Mouse (Mus musculus) liver, embryonic 15.5 days (tissue): Measurements from ENCODE around the gene Il34. TPM values are rescaled to one million over a fixed set of nuclear protein-coding genes. Genes with fewer than 3 reads are reported as not detected.

Source experiments
- ATAC-seq: fragments of 200-750 bp; cut with Nextera tagmentation; 2 replicates; pipeline ENCODE4 v1.8.0; 2017; ENCODE audit warnings: moderate number of reproducible peaks, mild to moderate bottlenecking, moderate library complexity; ENCODE audit not compliant: insufficient read depth
- H3K27ac ChIP-seq: fragments of 300-500 bp; sonication (generic); replicated peaks from 2 replicates; pipeline ENCODE4 v1.5.1; 2015; ENCODE audit warnings: mild to moderate bottlenecking, inconsistent platforms
- H3K27me3 ChIP-seq: fragments of 300-500 bp; sonication (generic); 2 replicates; pipeline ENCODE4 v1.6.1; 2015; ENCODE audit warnings: mild to moderate bottlenecking, inconsistent platforms
- H3K36me3 ChIP-seq: fragments of 300-500 bp; sonication (generic); replicated peaks from 2 replicates; pipeline ENCODE4 v1.6.1; 2015; ENCODE audit warnings: moderate library complexity, mild to moderate bottlenecking, inconsistent platforms
- H3K4me1 ChIP-seq: fragments of 300-500 bp; sonication (generic); replicated peaks from 2 replicates; pipeline ENCODE4 v1.6.1; 2015; ENCODE audit warnings: inconsistent platforms
- H3K4me2 ChIP-seq: fragments of 300-500 bp; sonication (generic); 2 replicates; pipeline ENCODE4 v1.6.1; 2015; ENCODE audit warnings: moderate library complexity, mild to moderate bottlenecking, inconsistent platforms
- H3K4me3 ChIP-seq: fragments of 300-500 bp; sonication (generic); replicated peaks from 2 replicates; pipeline ENCODE4 v1.5.1; 2015; ENCODE audit warnings: mild to moderate bottlenecking, inconsistent platforms
- H3K9ac ChIP-seq: fragments of 300-500 bp; sonication (generic); 2 replicates; pipeline ENCODE4 v1.6.1; 2015; ENCODE audit warnings: moderate library complexity, mild to moderate bottlenecking, inconsistent platforms
- H3K9me3 ChIP-seq: fragments of 300-500 bp; sonication (generic); replicated peaks from 2 replicates; pipeline ENCODE4 v1.6.1; 2016; ENCODE audit warnings: inconsistent platforms
- WGBS: fragments of 180-500 bp; shearing (Covaris S2); methylation state at CpG from one replicate; pipeline ENCODE4 v1.1.7; 2015; ENCODE audit warnings: mixed read lengths; ENCODE audit not compliant: insufficient replicate concordance; 5-methylcytosine and 5-hydroxymethylcytosine counted together
- polyA plus RNA-seq: library from polyadenylated mRNA; unstranded; fragments of >200 nt; fragmentation: Nextera tagmentation; extraction: Ambion mirVana; gene quantifications from 2 replicates; pipeline ENCODE4 v1.2.1, GENCODE M21; 2015

Il34 gene
- polyA plus RNA-seq, 1 experiment from 2014 or later, result 0.23 TPM

DNA sequence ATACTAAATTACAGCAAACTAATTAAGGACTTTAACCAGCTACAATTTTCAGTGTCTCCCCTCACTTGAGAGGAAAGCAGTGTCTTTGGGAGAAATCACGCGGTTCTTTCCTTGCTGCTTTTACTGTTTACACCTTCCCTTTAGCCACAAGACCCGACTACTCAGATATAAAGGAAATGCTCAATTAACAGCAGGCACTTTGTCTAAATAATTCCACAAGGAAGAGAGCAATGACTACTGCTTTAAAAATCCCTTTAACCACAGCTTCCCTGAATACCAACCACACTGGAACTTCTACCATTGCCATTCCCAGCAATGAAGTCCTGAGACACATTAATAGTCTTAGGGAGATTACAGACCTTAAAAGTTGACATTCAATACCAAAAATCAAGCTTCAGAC lies 22.8 kb upstream of the Il34 start:
- Histone ChIP-seq H3K36me3 (peaks cover 98% of the 10 kb centered on the region), H3K9me3 (no peaks in the 10 kb centered on the region), H3K27me3 (no peaks in the 10 kb centered on the region), H3K4me3 (no peak overlapping the region), H3K27ac (no peak overlapping the region), H3K9ac (no peak overlapping the region), H3K4me2 (no peak overlapping the region), H3K4me1 (no peaks in the 10 kb centered on the region)
- WGBS, result 79% methylated on average over 3 of the region's 3 CpGs
- no peak for ATAC-seq

- H3K4me1 ChIP-seq, result no peaks in the 10 kb centered on the region
- H3K27ac ChIP-seq, result no peak overlapping the region
- H3K9ac ChIP-seq, result no peak overlapping the region
- H3K4me2 ChIP-seq, result no peak overlapping the region
- no peaks in the 10 kb centered on the region for H3K27me3 ChIP-seq
- peaks cover 100% of the 10 kb centered on the region for H3K36me3 ChIP-seq
- H3K9me3 ChIP-seq, result no peaks in the 10 kb centered on the region
- no peak overlapping the region for H3K4me3 ChIP-seq
- 72% methylated on average over 1 of the region's 1 CpGs for WGBS
- ATAC-seq, result no peak
These were observed 19.1 kb upstream of the Il34 start for GRCm38 (mm10) chr8:110824861-110825260.

- H3K36me3 ChIP-seq, result peaks cover 100% of the 10 kb centered on the region
These were observed 16.2 kb upstream of the Il34 start for GRCm38 (mm10) chr8:110821960-110822359.

GRCm38 (mm10) chr8:110820257-110820656 lies 14.5 kb upstream of the Il34 start:
- Histone ChIP-seq H3K27ac (no peak overlapping the region), H3K4me2 (no peak overlapping the region), H3K27me3 (no peaks in the 10 kb centered on the region), H3K36me3 (peaks cover 100% of the 10 kb centered on the region), H3K4me3 (no peak overlapping the region), H3K4me1 (no peaks in the 10 kb centered on the region), H3K9me3 (no peaks in the 10 kb centered on the region), H3K9ac (no peak overlapping the region)
- WGBS, result 79% methylated on average over 2 of the region's 2 CpGs
- ATAC-seq, result no peak

More at GRCm38 (mm10) chr8:110821960-110822359, 16.2 kb upstream of the Il34 start:
- no peak for ATAC-seq
- WGBS, result 72% methylated on average over 3 of the region's 3 CpGs
- Histone ChIP-seq H3K9ac (no peak overlapping the region), H3K4me1 (no peaks in the 10 kb centered on the region), H3K27ac (no peak overlapping the region), H3K4me2 (no peak overlapping the region), H3K27me3 (no peaks in the 10 kb centered on the region), H3K4me3 (no peak overlapping the region), H3K9me3 (no peaks in the 10 kb centered on the region)

DNA sequence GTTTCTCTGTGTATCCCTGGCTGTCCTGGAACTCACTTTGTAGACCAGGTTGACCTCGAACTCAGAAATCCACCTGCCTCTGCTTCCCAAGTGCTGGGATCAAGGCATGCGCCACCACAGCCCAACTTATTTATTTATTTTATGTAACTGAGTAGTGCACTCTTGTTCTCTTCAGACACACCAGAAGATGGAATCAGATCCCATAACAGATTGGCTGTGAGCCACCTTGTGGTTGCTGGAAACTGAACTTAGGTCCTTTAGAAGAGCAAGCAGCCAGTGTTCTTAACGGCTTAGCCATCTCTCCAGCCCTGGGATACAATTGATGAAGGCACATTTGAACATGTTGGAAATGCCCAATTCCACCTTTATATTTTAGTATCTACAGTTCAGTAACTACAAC lies 12.9 kb upstream of the Il34 start:
- no peak overlapping the region for H3K4me2 ChIP-seq
- H3K27me3 ChIP-seq, result no peaks in the 10 kb centered on the region
- H3K4me1 ChIP-seq, result no peaks in the 10 kb centered on the region
- H3K4me3 ChIP-seq, result no peak overlapping the region
- peaks cover 100% of the 10 kb centered on the region for H3K36me3 ChIP-seq
- no peaks in the 10 kb centered on the region for H3K9me3 ChIP-seq
- ATAC-seq, result no peak
- H3K9ac ChIP-seq, result no peak overlapping the region
- WGBS, result 89% methylated on average over 3 of the region's 3 CpGs
- H3K27ac ChIP-seq, result no peak overlapping the region

- Histone ChIP-seq H3K4me1 (no peaks in the 10 kb centered on the region), H3K9ac (no peak overlapping the region), H3K27me3 (no peaks in the 10 kb centered on the region), H3K27ac (no peak overlapping the region), H3K9me3 (no peaks in the 10 kb centered on the region), H3K4me2 (no peak overlapping the region), H3K4me3 (no peak overlapping the region), H3K36me3 (peaks cover 100% of the 10 kb centered on the region)
- WGBS, result 75% methylated on average over 1 of the region's 1 CpGs
- no peak for ATAC-seq
These were observed 11.3 kb upstream of the Il34 start for GRCm38 (mm10) chr8:110816990-110817389.

GRCm38 (mm10) chr8:110815308-110815707 lies 9.6 kb upstream of the Il34 start:
- Histone ChIP-seq H3K4me1 (no peaks in the 10 kb centered on the region), H3K9me3 (no peaks in the 10 kb centered on the region)
- 83% methylated on average over 3 of the region's 3 CpGs for WGBS

DNA sequence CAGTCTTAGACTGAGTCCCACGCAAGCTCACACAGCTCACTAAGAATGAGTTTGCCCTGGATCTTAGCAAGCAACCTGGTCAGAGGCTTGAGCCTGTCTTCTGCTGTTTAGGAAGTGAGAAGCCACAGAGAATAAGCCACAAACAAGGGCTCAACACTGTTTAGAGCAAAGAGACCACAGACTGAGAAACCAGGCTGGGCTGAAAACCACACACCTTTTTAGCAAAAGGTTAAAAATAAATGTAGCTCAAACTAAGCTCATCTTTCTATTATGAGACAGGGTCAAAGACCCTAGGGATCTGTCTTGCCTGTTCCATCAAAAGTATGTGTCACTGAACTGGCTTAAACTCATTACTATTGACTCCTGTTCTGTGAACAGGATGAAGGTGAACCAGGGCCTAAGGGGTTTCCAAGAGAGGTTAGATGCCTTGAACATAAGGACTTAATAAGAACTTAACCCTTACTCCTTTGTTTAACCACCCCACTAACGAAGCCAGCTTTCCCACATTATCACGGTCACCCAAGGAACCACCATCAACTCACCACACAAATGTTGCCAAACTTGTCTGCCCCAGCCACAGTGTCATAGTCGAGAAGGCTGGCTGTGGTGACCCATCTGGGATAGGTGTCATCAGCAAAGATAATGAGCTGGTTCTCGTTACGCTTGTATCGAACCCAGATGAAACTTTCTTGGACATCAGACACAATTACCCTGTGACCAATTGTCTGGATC lies 7.5 kb upstream of the Il34 start:
- no peak for ATAC-seq
- no peak overlapping the region for H3K27ac ChIP-seq
- H3K4me1 ChIP-seq, result no peaks in the 10 kb centered on the region
- H3K4me3 ChIP-seq, result no peak overlapping the region
- H3K36me3 ChIP-seq, result peaks cover 95% of the 10 kb centered on the region
- H3K9ac ChIP-seq, result no peak overlapping the region
- no peaks in the 10 kb centered on the region for H3K27me3 ChIP-seq
- H3K9me3 ChIP-seq, result no peaks in the 10 kb centered on the region
- H3K4me2 ChIP-seq, result no peak overlapping the region
- WGBS, result 81% methylated on average over 7 of the region's 7 CpGs

More at GRCm38 (mm10) chr8:110815308-110815707, 9.6 kb upstream of the Il34 start:
- no peak for ATAC-seq
- H3K36me3 ChIP-seq, result peaks cover 100% of the 10 kb centered on the region
- no peak overlapping the region for H3K9ac ChIP-seq
- H3K27me3 ChIP-seq, result no peaks in the 10 kb centered on the region
- no peak overlapping the region for H3K4me3 ChIP-seq
- H3K27ac ChIP-seq, result no peak overlapping the region
- H3K4me2 ChIP-seq, result no peak overlapping the region

DNA sequence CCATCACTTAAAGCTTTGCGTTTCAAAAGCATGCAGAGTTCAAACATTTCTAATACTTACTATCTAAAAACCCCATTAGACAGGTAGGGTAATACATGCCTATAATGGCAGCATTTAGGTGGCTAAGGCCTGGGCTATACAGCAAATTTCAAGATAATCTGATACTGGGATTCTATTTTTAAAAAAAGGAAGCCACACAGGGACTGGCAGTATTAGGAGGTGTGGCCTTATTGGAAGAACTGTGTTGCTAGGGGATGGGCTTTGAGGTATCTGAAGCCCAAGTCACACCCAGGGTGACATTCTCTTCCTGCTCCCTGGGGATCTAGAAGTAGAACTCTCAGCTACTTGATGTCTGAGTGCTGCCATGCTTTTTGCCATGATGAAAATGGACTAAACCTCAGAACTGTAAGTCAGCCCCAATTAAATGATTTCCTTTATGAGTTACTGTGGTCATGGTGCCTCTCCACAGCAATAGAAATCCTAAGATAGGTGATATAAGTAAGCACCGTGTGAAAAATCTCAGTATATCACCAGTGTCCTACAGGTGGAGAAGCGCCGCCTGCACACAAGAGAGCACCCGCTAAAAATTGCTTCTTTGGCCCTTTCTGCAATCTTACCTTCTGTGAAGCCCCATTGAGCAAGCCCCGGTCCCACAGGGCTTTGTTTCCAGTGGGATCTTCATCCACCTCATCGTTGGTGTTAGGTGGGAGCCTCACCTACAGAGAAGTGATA lies 6.8 kb upstream of the Il34 start:
- no peak for ATAC-seq
- H3K27ac ChIP-seq, result no peak overlapping the region
- H3K36me3 ChIP-seq, result peaks cover 88% of the 10 kb centered on the region
- no peaks in the 10 kb centered on the region for H3K4me1 ChIP-seq
- no peaks in the 10 kb centered on the region for H3K27me3 ChIP-seq
- 89% methylated on average over 7 of the region's 7 CpGs for WGBS
- no peak overlapping the region for H3K9ac ChIP-seq
- H3K9me3 ChIP-seq, result no peaks in the 10 kb centered on the region
- no peak overlapping the region for H3K4me3 ChIP-seq
- H3K4me2 ChIP-seq, result no peak overlapping the region

DNA sequence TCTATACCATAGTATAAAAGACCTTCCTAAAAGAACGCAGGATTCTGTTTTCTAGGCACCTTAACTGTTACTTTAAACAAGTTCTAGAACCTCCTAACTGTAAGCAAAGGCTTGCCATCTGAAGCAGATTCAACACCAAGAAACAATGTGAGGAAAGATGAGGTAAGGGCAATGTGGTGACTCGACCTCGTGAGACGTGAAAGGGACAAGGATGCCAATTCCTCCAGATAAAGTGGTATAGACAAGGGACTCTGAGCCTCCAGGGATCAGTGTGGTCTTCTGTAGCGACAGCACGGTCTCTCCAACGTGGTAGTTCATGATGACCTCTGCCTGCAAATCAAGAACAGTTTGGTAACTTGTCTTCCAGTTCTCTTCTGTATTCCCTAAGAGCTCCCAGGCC lies 6.1 kb upstream of the Il34 start:
- Histone ChIP-seq H3K9ac (no peak overlapping the region), H3K4me2 (no peak overlapping the region), H3K4me3 (no peak overlapping the region), H3K4me1 (no peaks in the 10 kb centered on the region), H3K36me3 (peaks cover 80% of the 10 kb centered on the region), H3K9me3 (no peaks in the 10 kb centered on the region), H3K27me3 (no peaks in the 10 kb centered on the region), H3K27ac (no peak overlapping the region)
- 85% methylated on average over 7 of the region's 7 CpGs for WGBS
- ATAC-seq, result no peak

DNA sequence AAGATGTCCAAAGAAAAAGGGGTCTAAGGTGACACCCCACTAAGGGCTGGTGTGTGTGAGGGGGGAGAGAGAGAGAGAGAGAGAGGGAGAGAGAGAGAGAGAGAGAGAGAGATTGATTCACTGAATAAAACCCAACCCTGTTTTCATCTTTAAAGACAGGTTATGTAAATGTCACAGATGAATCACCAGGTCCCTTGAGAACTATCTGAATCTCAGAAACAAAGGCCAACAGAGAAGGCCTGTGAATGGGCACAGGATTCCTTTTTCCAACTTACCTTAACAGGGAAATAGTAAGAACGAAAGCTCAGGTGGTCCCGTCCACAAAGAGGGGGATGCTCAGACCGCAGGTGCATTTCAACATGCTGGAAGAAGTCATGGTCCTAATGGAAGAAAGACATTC lies 5.4 kb upstream of the Il34 start:
- no peak for ATAC-seq
- Histone ChIP-seq H3K27ac (no peak overlapping the region), H3K4me3 (no peak overlapping the region), H3K9ac (no peak overlapping the region), H3K4me1 (no peaks in the 10 kb centered on the region), H3K9me3 (no peaks in the 10 kb centered on the region), H3K4me2 (no peak overlapping the region), H3K36me3 (peaks cover 74% of the 10 kb centered on the region), H3K27me3 (no peaks in the 10 kb centered on the region)
- 85% methylated on average over 3 of the region's 3 CpGs for WGBS
